Mouse (Mus musculus) stomach, embryonic 15.5 days (tissue): ENCODE results near the gene Ptprb. TPM values are rescaled to one million over a fixed set of nuclear protein-coding genes. Genes with fewer than 3 reads are reported as not detected.

ENCODE experiments used
- ATAC-seq: fragments of 200-750 bp; cut with Nextera tagmentation; 2 replicates; pipeline ENCODE4 v1.8.0; 2017; ENCODE audit warnings: low read depth, moderate number of reproducible peaks, moderate TSS enrichment; ENCODE audit not compliant: insufficient read depth, low FRiP score
- H3K27ac ChIP-seq: fragments of 300-500 bp; sonication (generic); 2 replicates; pipeline ENCODE4 v1.5.1; 2015; ENCODE audit warnings: mild to moderate bottlenecking, inconsistent platforms
- H3K27me3 ChIP-seq: fragments of 300-500 bp; sonication (generic); replicated peaks from 2 replicates; pipeline ENCODE4 v1.6.1; 2015; ENCODE audit warnings: inconsistent platforms
- H3K36me3 ChIP-seq: fragments of 300-500 bp; sonication (generic); 2 replicates; pipeline ENCODE4 v1.6.1; 2015; ENCODE audit warnings: inconsistent platforms
- H3K4me1 ChIP-seq: fragments of 300-500 bp; sonication (generic); 2 replicates; pipeline ENCODE4 v1.6.1; 2015; ENCODE audit warnings: inconsistent platforms
- H3K4me2 ChIP-seq: fragments of 300-500 bp; sonication (generic); 2 replicates; pipeline ENCODE4 v1.6.1; 2015; ENCODE audit warnings: mild to moderate bottlenecking, inconsistent platforms
- H3K4me3 ChIP-seq: fragments of 300-500 bp; sonication (generic); replicated peaks from 2 replicates; pipeline ENCODE4 v1.5.1; 2015; ENCODE audit warnings: inconsistent platforms
- H3K9ac ChIP-seq: fragments of 300-500 bp; sonication (generic); 2 replicates; pipeline ENCODE4 v1.6.1; 2015; ENCODE audit warnings: inconsistent platforms
- H3K9me3 ChIP-seq: fragments of 300-500 bp; sonication (generic); 2 replicates; pipeline ENCODE4 v1.6.1; 2016; ENCODE audit warnings: inconsistent platforms
- WGBS: fragments of 180-500 bp; shearing (Covaris S2); methylation state at CpG from one replicate; pipeline ENCODE4 v1.1.7; 2015; 5-methylcytosine and 5-hydroxymethylcytosine counted together
- polyA plus RNA-seq: library from polyadenylated mRNA; unstranded; fragments of >200 nt; fragmentation: Nextera tagmentation; extraction: Ambion mirVana; gene quantifications from 2 replicates; pipeline ENCODE4 v1.2.1, GENCODE M21; 2015

The Ptprb gene
- polyA plus RNA-seq, 1 experiment from 2014 or later = 4.2 TPM

DNA sequence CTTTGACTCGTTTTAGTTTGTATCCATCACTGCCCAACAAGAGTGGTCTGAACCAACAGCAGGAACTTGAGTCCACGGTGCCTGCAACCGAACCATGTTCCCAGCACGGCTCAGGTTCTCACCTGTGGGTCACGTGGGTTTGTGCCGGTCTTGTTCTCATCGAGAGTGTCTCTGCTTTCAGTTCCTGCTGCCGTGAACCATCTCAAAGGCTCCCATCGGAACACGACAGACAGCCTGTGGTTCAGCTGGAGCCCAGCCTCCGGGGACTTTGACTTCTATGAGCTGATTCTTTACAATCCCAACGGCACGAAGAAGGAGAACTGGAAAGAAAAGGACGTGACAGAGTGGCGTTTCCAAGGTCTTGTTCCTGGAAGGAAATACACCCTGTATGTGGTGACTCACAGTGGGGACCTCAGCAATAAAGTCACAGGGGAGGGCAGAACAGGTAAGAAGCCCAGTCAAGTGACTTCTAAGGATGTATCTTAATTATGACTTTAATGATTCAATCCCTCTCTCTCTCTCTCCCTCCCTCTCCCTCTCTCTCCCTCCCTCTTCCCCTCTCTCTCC, 71.4 kb downstream of the Ptprb start:
- Histone ChIP-seq H3K4me3 (no peak overlapping the region), H3K27me3 (no peaks in the 10 kb centered on the region), H3K4me1 (no peaks in the 10 kb centered on the region), H3K36me3 (no peaks in the 10 kb centered on the region), H3K27ac (no peak overlapping the region), H3K4me2 (no peak overlapping the region), H3K9me3 (no peaks in the 10 kb centered on the region), H3K9ac (no peak overlapping the region)
- ATAC-seq = no peak
- 83% methylated on average over 15 of the region's 15 CpGs for WGBS

DNA sequence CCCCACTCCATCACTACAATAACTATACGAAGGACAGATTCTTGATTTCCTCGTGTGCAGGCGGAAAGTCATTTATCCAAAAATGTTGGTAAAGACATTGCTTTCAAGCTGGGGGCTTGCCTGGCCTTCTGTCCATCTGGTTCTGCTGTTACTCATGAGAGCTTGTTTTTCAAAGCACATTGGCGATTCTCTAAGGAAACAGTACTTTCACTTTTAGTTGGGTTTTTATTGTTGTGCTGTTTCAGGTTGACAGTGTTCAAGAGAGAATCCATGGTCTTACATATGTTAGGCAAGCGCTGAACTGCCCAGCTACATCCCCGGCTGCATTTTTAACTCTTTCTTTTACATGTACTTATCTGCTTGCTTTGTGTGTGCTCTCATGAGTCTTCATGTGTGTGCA, 73.7 kb downstream of the Ptprb start:
- ATAC-seq = no peak
- WGBS = 87% methylated on average over 6 of the region's 6 CpGs

DNA sequence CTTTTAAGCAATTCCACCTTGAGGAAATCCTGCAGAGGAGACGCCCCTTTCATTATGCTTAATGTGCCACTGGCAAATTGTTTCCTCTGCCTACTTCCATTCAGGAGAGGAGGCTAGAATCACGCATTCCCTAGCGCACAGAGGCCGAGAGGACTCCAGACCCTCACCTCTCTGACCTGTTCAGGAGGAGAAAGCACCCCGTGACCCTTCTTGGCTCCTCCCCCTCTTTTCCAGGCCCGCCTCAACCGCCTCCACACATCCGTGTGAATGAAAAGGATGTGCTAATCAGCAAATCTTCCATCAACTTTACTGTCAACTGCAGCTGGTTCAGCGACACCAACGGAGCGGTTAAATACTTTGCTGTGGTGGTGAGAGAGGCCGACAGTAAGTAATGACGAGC, 75.2 kb downstream of the Ptprb start:
- WGBS = 26% methylated on average over 13 of the region's 13 CpGs
- Histone ChIP-seq H3K27ac (no peak overlapping the region), H3K4me1 (no peaks in the 10 kb centered on the region), H3K9ac (no peak overlapping the region), H3K36me3 (no peaks in the 10 kb centered on the region), H3K27me3 (no peaks in the 10 kb centered on the region), H3K4me2 (no peak overlapping the region), H3K4me3 (no peak overlapping the region), H3K9me3 (no peaks in the 10 kb centered on the region)
- no peak for ATAC-seq

More for the DNA sequence above, 73.7 kb downstream of the Ptprb start:
- H3K9me3 ChIP-seq = no peaks in the 10 kb centered on the region
- H3K4me3 ChIP-seq = no peak overlapping the region
- H3K4me1 ChIP-seq = no peaks in the 10 kb centered on the region
- H3K27me3 ChIP-seq = no peaks in the 10 kb centered on the region
- H3K9ac ChIP-seq = no peak overlapping the region
- no peak overlapping the region for H3K27ac ChIP-seq
- H3K36me3 ChIP-seq = no peaks in the 10 kb centered on the region
- no peak overlapping the region for H3K4me2 ChIP-seq

DNA sequence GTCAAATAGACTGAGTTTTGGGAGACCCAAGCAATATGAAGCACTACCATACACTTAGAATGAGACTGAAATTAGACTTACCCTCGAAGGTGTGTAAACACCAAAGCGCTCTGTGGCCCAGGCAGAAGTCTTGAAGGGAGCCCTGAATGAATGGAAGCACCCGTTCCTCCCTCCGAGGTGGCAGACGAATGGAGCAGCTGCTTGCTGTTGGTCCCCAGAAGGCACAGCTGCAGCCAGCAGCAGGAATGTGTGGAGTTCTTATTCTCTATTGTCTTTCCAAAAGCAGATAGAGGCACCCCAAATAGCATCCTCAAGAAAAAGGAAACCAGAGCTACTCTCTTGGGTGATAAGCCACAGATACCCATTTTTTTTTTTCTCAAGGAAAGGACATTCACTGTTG, 79.0 kb downstream of the Ptprb start:
- Histone ChIP-seq H3K36me3 (no peaks in the 10 kb centered on the region), H3K4me1 (no peaks in the 10 kb centered on the region), H3K27me3 (no peaks in the 10 kb centered on the region), H3K9ac (no peak overlapping the region), H3K9me3 (no peaks in the 10 kb centered on the region), H3K27ac (no peak overlapping the region), H3K4me2 (no peak overlapping the region), H3K4me3 (no peak overlapping the region)
- ATAC-seq = no peak
- 61% methylated on average over 5 of the region's 5 CpGs for WGBS

DNA sequence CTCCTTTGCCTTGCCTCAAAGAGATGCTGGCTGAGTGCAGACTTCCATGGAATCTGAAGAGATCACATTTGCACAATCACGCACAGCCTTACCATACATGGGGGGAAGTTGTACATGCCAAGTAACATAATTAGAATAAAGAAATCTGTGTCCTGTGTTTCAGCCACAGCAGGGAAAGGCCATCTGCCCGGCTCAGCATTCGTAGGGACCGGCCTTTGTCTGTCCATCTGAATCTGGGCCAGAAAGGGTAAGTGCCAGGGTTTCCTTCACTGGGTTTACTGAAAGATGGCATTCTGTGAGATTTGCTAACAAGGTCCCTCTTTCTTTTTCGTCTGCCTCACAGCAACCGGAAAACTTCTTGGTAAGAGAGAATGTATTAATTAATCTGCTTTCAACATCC, 86.9 kb downstream of the Ptprb start:
- ATAC-seq = no peak
- 83% methylated on average over 6 of the region's 6 CpGs for WGBS
- no peaks in the 10 kb centered on the region for H3K36me3 ChIP-seq
- no peak overlapping the region for H3K27ac ChIP-seq
- H3K4me2 ChIP-seq = no peak overlapping the region
- H3K4me3 ChIP-seq = no peak overlapping the region
- no peak overlapping the region for H3K9ac ChIP-seq
- H3K4me1 ChIP-seq = no peaks in the 10 kb centered on the region
- no peaks in the 10 kb centered on the region for H3K9me3 ChIP-seq
- no peaks in the 10 kb centered on the region for H3K27me3 ChIP-seq

DNA sequence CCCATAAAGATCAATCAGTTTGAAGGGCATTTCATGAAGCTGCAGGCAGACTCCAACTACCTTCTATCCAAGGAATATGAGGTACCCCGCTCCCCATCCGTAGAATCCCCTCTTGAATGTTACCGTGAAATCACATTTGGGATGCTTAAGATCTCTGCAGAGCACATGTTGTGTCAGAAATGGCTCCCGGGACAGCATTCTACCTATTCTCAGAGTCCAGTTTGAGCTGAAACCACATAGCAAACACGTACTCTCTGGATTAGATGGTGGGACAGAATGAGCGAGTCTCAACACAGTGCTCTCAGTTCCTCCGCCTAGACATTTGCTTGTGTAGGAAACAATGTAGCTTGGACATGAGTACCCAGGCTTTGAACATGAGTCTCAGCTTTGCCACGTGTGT, 87.3 kb downstream of the Ptprb start:
- Histone ChIP-seq H3K27ac (no peak overlapping the region), H3K4me3 (no peak overlapping the region), H3K27me3 (no peaks in the 10 kb centered on the region), H3K9me3 (no peaks in the 10 kb centered on the region), H3K4me2 (no peak overlapping the region), H3K9ac (no peak overlapping the region), H3K4me1 (no peaks in the 10 kb centered on the region), H3K36me3 (no peaks in the 10 kb centered on the region)
- ATAC-seq = no peak
- 84% methylated on average over 8 of the region's 8 CpGs for WGBS

DNA sequence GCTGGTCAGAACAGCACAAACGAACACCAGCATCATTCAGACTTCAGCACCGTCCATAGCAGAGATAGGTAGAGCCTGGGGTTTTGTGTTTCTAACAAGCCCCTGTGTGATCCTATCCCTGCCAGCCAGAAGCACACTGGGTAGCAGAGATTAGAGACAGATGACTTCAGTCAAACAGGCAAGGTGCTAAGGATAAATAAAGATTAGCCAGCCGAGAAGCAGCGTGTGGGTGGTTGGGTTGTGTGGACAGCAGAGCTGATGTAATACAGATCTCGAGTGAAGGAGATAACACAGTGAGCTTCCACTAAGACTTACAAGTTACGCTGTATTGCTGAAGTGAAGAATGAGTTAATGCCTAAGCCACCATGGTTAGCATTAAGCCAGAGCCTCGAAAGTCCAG, 89.4 kb downstream of the Ptprb start:
- no peaks in the 10 kb centered on the region for H3K4me1 ChIP-seq
- 17% methylated on average over 7 of the region's 7 CpGs for WGBS
- no peak overlapping the region for H3K27ac ChIP-seq
- H3K36me3 ChIP-seq = no peaks in the 10 kb centered on the region
- no peaks in the 10 kb centered on the region for H3K27me3 ChIP-seq
- H3K4me2 ChIP-seq = no peak overlapping the region
- no peak overlapping the region for H3K9ac ChIP-seq
- no peak overlapping the region for H3K4me3 ChIP-seq
- no peaks in the 10 kb centered on the region for H3K9me3 ChIP-seq
- ATAC-seq = no peak

DNA sequence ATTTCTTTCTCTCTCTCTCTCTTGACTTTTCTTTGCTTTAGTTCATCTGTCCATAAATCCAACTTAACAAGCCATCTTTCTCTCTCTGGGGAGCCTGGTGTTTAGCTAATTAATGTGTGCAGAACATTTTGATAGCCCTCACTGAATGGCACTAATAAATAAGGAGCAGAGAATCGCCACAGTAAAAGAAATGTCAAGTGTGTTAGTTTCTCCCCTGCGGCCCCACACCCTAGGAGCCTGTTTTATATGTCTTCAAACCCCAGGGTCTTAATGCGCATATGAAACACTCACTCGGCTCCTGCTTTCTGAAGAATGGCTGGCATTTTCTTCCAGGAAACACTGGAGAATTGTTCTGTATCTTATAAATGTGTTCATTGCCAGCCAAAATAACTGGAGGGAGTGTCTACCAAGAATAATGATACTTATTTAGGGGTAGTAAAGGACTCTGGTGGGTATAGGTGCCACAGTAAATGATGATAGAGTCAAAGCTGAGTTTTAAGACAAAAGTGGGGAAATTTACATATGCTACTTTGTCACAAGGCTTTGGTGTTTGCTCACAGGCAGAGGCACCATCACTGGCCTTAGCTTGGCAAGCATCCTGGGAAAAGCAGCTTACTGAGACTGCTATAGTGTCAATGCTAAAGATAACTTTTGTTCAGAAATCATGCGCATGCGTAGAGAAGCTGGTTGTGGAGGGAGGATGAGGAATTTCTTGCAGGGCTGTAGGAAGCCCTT, 95.8 kb downstream of the Ptprb start:
- WGBS = 61% methylated on average over 6 of the region's 6 CpGs
- no peaks in the 10 kb centered on the region for H3K36me3 ChIP-seq

DNA sequence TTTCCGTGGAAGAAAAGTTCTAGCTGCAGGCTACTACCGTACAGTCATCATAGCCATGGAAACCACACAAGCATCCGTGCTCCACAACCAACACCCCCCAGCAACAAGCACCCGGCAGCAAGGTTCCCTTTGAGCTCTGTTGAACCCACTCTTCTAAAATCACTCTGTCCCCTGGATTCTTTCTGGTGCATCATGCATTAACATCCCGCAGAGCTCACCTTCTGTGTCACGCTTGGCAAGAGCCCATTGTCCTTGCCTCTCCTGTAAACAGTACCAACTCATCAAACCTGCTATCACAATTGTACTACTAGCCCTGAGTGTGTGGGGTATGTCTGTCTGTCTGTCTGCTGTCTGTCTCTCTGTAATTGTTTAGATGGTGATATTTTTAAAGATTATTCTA, 98.8 kb downstream of the Ptprb start:
- 92% methylated on average over 6 of the region's 6 CpGs for WGBS
- Histone ChIP-seq H3K4me1 (no peaks in the 10 kb centered on the region), H3K9ac (no peak overlapping the region), H3K9me3 (no peaks in the 10 kb centered on the region), H3K27me3 (no peaks in the 10 kb centered on the region), H3K4me2 (no peak overlapping the region), H3K27ac (no peak overlapping the region), H3K36me3 (no peaks in the 10 kb centered on the region), H3K4me3 (no peak overlapping the region)
- ATAC-seq = no peak

More for the DNA sequence above, 95.8 kb downstream of the Ptprb start:
- H3K27ac ChIP-seq = no peak overlapping the region
- H3K9me3 ChIP-seq = no peaks in the 10 kb centered on the region
- H3K4me1 ChIP-seq = no peaks in the 10 kb centered on the region
- H3K4me2 ChIP-seq = no peak overlapping the region
- no peak overlapping the region for H3K9ac ChIP-seq
- no peak overlapping the region for H3K4me3 ChIP-seq
- ATAC-seq = no peak
- no peaks in the 10 kb centered on the region for H3K27me3 ChIP-seq

DNA sequence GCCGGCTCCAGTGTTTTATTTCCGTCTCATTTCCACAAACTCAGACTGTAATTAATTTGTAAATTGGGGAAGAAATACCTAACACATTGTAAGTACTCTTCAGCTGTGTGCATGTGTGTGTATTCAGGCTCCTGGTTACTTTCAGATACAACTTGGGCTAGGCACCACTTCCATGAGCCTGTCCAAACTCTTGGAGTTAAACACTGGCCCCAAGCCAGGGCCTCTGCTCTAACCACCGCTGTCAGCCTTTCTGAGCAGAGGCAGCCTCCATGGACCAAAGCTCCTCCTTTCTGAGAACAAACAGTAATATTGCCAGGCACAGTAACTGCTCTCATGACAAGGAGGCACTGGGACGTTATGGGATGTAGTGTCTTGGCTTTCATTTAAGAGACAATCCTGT, 101.5 kb downstream of the Ptprb start:
- Histone ChIP-seq H3K9me3 (no peaks in the 10 kb centered on the region), H3K9ac (no peak overlapping the region), H3K4me3 (no peak overlapping the region), H3K27ac (no peak overlapping the region), H3K4me1 (no peaks in the 10 kb centered on the region), H3K27me3 (no peaks in the 10 kb centered on the region), H3K4me2 (no peak overlapping the region), H3K36me3 (no peaks in the 10 kb centered on the region)
- 58% methylated on average over 4 of the region's 4 CpGs for WGBS
- ATAC-seq = no peak

DNA sequence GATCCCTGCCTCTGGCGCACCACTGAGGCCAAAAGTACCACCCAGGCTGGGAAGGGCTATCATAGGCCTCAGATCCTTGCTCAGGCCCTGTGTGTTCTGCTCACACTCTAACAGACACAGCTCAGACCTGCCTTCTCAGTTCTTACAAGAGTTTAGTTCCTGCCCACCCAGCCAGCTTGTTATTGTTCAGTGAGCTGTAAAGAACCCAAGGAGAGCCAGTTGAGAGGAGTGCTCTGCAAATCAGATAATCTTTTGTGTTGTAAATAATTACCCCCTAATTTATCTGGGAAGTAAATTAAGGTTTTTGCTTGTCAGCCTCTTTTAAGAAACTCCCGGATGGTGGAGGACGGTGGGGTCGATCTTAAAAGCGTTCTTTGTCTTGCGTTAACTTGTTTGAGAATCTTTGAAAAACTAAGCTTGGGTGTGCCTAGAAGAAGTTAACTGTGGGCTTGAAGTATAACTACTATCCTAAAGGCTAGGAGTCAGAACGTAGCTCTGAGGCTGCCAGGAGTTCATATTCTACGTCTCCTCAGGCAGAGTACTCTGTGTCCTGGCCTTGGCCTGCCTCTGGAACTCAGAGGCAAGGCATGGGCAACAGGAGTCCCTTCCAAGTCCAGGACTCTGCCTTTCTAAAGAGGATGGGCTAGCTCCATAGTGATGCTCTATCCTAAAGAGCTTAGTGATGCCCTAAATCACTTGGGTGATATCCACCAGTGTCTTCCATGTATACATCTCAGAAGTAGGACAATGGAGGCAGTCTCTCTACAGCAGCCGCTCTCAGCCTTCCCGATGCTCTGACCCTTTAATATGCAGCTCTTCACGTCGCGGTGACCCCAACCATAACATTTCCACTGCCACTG, 107.7 kb downstream of the Ptprb start:
- WGBS = 65% methylated on average over 13 of the region's 13 CpGs
- Histone ChIP-seq H3K27ac (no peak overlapping the region), H3K4me1 (no peaks in the 10 kb centered on the region), H3K36me3 (no peaks in the 10 kb centered on the region), H3K9ac (no peak overlapping the region), H3K9me3 (no peaks in the 10 kb centered on the region), H3K4me3 (no peak overlapping the region), H3K4me2 (no peak overlapping the region), H3K27me3 (no peaks in the 10 kb centered on the region)
- ATAC-seq = no peak

DNA sequence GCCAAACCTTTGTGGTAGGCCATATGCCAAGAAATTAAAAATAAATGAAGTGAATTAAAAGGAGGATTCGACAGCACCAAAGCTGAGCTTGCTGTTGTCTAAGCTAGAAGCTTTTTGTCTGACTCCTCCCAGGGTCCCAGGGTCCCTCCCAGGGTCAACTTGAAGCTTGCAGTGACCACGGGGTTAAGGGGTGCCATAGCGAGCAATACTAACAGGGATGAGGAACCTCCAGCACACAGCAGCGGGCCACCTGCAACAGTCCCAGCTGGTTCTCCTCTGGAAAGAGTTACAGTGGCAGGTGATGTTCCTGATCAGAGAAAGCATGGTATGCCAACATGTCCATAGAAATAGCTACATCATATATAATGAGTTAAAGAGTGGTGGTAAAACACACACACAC, 109.1 kb downstream of the Ptprb start:
- Histone ChIP-seq H3K4me2 (no peak overlapping the region), H3K36me3 (no peaks in the 10 kb centered on the region), H3K9ac (no peak overlapping the region), H3K27ac (no peak overlapping the region), H3K4me3 (no peak overlapping the region), H3K4me1 (no peaks in the 10 kb centered on the region), H3K9me3 (no peaks in the 10 kb centered on the region), H3K27me3 (no peaks in the 10 kb centered on the region)
- no peak for ATAC-seq
- WGBS = 77% methylated on average over 4 of the region's 4 CpGs
